Mouse (Mus musculus): ENCODE measurements around the gene Olfr847.

Gene Olfr847

DNA sequence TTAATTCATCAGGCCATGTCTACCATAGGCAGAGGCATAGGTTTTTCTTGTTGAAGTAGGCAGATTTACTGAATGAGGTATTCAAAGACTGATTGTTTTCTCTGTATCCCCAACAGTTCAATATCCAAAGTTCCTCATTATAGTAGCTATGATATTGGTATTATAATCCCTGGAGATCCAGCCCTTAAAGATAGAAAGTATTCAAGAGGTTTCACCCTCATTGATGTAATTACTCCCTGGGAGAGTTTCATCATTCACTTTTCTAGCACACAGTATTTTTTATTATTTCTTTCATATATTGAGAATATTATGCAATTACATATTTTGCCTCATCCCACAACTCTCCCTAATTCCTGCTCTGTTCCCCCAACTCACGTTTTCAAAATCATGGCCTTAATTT, at the start of gene Olfr847:
Gene Olfr847, minus strand, starts transcription at position 101 of the 400 bp plus-strand sequence.
- no peak for DNase-seq

DNA sequence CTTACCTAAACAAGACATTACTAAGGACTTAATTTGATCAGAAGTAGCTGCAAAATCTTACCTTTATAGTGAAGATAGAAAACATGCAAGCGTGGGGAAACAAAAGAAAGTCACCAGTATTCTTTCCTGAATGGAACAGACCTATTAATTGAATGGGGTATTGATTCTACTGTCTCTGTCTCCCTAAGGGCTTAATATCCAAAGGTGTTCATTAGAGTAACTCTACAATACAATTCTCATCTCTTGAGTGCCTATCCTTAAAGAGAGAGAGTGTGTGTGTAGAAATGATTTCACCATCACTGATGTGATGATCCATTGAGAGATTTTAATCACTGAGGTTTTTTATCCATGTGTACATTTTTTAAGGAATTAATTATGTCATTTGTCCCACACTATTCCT, 14.6 kb downstream of the Olfr847 start, which contains the start of gene Olfr846:
Gene Olfr846, minus strand, starts transcription at position 101 of the 400 bp plus-strand sequence.
- DNase-seq: no peak

DNA sequence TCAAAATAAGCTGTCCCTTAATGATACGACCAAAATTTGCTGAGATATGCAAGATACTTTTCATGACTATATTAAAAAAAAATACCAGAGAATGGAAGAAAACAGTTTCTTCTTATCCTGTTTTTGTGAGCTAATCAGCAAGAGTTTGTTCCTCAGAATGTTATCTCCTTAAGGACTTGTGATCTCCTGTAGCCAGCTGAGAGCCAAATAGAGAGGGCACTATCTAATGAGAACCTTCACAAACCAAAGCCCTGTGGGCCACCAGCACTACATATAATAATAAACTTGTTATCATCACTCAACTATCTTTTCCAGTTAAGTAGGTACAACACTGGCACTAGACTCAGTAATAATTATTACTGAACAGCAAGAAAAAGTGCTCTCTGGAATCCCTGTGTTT, 42.3 kb downstream of the Olfr847 start, which contains the start of gene Olfr845:
Gene Olfr845, plus strand, starts transcription at position 301 of the 400 bp plus-strand sequence.
- DNase-seq: no peak
